Mouse (Mus musculus) frontal cortex, postnatal 25 days (tissue): Measurements from ENCODE around the gene Elf3.
"Not testable (repeated sequence)": the region's sequence is repeated elsewhere in the genome, so short reads cannot be mapped to it uniquely, and the experiment has no call there.

Experiments
- DNase-seq, 2 experiments: peaks; one replicate each; pipeline ENCODE4 v3.0.0; 2022; ENCODE audit warnings: low spot score in 2 of 2

Gene Elf3

DNA sequence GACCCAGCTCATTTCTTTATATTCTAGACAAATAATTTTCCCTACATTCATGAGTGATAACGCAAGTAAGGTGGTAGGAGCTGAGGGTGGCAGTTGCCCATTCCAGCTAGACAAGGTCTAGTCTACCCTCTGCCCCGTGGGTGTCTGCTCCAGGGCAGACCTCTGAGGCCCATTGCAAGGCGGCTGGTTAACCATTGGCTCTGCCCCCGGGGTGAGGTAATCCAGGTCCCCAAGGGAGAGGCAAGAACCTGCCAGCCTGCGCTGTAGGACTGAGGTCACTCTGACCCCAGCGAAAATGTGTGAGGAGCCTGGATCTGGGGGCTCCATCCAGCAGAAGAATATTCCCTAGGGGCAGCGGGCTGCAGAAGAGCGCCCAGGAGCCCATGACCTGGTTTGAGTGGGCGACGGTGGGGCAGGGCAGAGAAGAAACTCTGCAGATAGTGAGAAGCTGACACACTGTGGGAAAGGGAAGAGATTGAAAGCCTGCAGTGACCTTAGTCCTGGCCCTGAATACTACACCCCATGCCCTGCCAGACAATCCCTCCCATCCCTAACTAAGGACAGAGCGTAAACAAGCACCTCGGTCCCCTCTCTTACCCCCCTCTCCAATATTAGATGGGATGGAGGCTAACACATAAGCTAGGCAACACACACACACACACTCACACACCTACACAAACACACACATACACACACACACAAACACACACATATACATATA lies 21.1 kb downstream of the Elf3 start:
- no peak for DNase-seq

DNA sequence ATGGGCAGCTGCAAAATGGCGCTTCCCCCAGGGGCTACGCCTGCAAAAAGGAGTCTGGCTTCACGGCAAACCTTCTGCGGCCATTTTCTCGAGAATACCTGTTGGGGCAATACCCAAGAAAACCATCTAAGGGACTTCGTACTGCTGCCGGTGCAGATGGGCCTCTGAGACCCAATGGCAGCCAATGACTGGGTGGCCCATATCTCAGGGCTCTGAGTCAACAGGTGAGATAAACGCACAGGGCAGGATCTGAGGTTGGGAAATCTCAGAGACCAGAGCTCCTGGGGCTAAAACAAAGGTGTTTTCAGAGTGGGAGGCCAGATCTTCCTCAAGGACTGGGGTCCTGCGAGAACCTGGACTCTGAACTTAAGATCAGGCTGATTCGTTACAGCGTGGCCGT lies 23.6 kb downstream of the Elf3 start:
- no peak for DNase-seq

- no peak for DNase-seq
Observed at GRCm38 (mm10) chr1:135233961-135234360, 24.4 kb downstream of the Elf3 start.

GRCm38 (mm10) chr1:135231878-135232277 lies 26.5 kb downstream of the Elf3 start:
- not testable (repeated sequence) for DNase-seq

DNA sequence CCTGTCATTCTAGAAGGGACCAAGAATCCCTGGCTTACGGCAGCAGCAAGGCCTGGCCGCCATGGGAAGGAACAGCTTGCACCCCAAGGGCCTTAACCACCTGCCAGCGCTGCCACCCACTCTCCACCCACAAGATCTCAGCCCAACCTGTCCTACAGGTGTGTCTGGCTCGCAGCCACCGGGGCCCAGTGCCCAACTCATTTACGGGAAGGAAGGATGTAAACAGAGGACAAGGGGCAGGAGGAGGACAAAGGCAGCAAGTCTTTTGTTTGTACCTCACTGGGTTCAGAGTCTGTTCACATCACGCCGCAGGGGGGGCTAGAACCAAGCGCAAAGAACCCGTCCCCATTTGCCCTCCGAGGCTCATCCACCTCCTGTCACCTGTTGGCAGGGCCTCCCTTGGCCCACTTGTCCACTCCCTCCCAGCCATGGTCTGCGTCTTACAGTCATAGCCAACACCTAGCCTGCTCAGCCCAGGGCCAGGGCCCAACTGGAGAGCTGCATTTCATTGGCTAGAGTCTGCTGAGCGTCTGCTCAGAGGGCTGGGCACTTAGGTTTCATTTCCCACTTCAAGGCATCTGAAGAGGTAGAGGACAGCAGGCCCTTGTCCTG lies 30.9 kb downstream of the Elf3 start:
- DNase-seq, result no peak

- no peak for DNase-seq
Observed at GRCm38 (mm10) chr1:135224981-135225604, 33.3 kb downstream of the Elf3 start.

DNA sequence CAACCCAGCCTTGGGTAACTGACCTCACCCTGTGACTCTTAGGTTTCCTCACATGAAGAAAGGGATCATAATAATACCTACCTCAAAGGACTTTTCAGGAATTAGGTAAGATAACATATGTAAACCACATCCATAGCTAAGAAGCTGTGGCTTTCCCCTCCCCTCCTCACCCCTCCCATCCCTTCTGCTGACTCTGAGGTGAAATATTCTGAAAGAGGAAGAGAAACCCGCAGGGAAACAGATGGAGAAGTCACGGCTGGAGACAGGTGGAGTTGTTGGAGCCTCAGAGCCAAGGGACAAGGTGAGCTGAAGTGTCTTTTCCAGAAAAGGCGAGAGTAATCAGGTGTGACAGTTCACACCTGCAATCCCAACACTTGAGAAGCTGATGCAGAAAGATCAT lies 34.2 kb downstream of the Elf3 start:
- no peak for DNase-seq

DNA sequence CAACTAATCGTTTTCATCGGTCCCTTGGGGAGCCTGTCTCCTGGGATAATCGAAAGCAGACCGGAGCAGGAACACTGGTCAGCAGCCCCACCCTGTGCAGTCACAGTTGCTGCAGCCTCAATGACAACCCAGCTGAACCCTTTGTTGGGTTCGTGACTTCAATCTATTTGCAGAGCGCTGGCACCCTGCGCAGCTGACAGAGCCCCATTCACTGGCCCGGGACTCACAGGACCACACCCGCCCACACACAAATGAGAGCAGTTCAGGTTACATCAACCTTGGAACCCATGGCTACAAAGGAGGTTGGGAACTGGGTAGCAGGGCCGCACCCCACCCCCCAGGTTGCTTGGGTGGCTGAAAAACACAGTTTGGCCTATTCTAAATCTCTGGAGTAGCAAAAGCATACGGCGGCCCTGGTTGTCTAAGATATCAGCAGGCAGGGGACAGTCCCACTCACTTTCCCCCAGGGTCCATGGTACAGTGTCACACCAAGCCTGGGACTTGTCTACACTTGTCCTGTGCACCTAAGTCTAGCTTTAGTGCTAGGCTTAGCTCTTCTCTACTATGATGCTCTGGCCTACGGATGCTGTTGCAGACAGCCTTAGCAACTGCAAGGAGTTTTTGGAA lies 40.6 kb downstream of the Elf3 start:
- no peak for DNase-seq

DNA sequence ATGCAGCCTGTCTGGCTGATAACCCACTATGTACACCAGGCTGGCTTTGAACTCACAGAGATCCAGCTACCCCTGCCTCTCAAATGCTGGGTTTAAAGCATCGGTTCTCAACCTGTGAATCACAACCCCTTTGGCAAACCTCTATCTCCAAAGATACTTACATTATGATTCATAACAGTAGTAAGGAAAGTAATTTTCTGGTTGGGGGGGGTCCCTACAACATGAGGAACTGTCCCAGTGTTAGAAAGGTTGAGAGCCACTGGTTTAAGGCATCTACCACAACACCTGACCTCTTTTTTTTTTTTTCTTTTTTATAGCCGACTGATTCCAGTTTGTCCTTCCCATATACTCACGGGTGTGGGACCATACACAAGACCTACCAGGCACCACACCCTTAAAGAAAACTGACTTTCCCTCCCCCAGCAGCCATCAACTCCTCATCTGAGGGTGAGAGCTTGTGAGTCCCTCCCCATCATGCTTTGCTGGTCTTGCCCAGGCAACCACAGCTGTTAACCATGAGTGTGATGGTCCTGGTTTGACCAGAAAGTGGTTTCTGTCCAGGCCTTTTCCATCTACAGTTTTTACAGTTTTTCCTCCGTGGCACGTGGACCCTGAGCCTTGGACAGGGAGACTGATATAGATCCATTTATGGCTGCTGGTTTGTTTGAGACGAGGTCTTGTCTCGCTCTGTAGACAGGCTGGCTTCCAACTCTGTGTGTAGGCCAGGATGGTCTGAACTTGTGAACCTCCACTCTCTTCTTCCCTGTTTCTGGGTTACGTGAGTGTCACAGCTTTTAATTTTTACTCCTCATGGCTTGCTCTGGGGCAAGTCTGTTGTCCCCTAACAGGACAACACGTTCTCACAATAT lies 44.4 kb downstream of the Elf3 start:
- no peak for DNase-seq

- no peak for DNase-seq
Observed at GRCm38 (mm10) chr1:135210421-135210820, 47.9 kb downstream of the Elf3 start.

DNA sequence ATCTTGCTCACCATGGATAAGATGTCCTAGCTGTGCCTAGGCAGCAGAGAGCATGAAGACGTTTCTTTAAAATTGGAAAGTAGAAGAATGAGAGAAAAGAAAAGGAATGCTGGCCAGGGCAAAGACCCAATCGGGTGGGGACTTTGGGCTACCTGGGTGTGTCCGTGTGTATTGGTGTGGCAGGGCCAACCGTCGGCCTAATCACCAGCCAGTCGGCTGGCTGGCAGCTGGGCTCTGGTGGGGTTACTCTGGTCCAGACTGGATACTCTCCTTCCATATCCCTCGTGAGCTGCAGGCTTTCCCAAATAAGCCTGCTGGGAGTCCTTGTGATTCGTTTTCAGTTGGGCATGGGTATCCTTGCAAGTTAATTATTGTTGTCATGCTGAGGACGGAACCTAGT lies 49.7 kb downstream of the Elf3 start:
- DNase-seq, result no peak

- DNase-seq, result no peak
Observed at GRCm38 (mm10) chr1:135206586-135207339, 51.6 kb downstream of the Elf3 start.

DNA sequence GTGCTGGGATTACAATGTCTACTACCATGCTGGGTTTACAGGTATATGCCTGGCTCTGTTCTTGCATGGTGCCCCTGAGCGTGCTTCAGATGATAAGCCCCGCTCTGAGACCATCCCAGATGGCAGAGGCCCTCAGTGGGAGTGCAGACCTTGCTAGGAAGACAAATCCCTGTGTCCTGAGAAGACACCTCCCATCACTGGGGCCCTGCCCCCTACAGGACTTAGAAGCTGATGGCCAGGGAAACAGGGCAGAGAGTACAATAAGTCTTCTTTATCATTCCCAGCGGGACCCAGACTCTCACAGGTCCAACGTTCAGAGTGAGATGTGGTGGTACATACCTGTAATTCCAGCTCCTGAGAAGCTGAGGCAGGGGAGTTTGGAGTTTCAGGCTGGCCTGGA lies 53.1 kb downstream of the Elf3 start:
- no peak for DNase-seq

GRCm38 (mm10) chr1:135204196-135205126 lies 53.9 kb downstream of the Elf3 start:
- DNase-seq, result no peak
